Mouse (Mus musculus) megakaryocyte, adult 5-6 weeks (primary cell): Measurements from ENCODE around the gene Tbc1d8b. TPM values are rescaled to one million over a fixed set of nuclear protein-coding genes. Genes with fewer than 3 reads are reported as not detected.
"Not testable (repeated sequence)": the region's sequence is repeated elsewhere in the genome, so short reads cannot be mapped to it uniquely, and the experiment has no call there.

Experiments
- ATAC-seq: 2 replicates; pipeline ENCODE4 v1.8.0; 2016; ENCODE audit warnings: mild to moderate bottlenecking, inconsistent platforms; ENCODE audit not compliant: poor library complexity, severe bottlenecking
- total RNA-seq, 2 experiments: library from RNA; stranded (forward) in 1 of 2; stranded (reverse) in 1 of 2; fragments of 153-499, 151-499 nt in 1 of 2; fragments of 221-1000, 200-1000 nt in 1 of 2; gene quantifications; 2 replicates each; pipeline versions ENCODE4 v1.2.3 to v1.2.4; 2015 to 2017

Gene Tbc1d8b
- total RNA-seq (2015), result 5.2 and 5.9 TPM in 2 replicates
- total RNA-seq (2017), result 4.8 and 5.0 TPM in 2 replicates

DNA sequence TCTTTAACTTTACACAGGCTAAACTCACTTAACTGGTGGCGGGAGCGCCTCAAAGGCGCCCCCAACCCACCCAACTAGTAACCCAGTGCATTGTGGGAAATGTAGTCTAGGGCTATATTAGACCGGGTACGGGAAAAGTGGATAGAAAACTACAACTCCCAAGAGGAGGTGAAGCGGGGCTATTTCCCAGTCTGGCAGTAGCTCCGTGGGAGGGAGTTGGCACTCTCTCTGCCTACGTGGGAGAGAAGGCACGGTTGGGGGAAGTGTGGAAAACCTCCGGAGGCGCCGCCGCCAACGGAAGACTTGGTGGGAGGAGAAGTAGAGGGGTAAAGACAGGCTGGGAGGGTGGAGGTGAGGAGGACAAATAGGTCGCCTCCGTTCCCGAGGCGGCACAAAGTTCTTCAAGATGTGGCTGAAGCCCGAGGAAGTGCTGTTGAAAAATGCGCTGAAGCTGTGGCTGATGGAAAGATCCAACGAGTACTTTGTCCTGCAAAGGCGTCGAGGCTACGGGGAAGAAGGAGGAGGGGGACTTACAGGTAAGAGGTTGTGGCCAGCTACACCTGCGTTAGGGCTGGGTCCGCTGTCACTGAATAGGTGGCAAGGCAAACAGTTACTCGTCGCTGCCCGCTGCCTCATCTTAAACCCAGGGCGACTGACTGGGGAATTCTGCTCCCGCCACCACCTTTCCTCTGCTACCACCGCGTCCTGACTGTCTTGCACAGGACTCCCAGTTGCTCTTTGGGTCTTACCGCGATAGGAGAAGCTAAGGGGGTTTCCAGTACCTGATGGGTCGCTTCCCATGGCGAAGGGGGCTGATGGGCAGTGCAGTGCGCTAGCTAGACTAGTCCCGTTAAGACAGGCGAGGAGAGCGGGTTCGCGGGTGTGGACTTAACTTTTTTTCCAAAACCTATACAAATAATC is at the start of gene Tbc1d8b:
TSS of gene Tbc1d8b (plus strand) at position 222 of the 921 bp plus-strand sequence.
- peak; percentile 97 for ATAC-seq

DNA sequence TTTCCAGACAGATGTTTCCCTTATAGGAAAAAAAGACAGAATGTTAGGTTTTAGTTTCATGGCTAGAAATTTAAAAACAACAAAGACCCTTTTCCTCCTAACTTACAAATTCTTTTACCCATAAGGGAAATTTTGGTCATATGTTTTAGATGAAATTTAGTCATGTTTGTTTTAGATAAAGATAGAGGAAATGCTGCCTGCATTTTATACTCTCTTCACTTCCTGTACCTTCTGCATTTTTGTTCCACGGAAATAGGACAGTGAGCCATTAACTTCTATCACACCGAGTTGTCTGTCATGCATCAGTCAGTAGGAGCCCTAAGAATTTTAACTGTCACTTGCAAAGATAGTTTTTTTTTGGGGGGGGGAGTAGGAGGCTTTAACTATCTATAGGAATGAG is 45.1 kb upstream of the Tbc1d8b start:
- no peak for ATAC-seq

DNA sequence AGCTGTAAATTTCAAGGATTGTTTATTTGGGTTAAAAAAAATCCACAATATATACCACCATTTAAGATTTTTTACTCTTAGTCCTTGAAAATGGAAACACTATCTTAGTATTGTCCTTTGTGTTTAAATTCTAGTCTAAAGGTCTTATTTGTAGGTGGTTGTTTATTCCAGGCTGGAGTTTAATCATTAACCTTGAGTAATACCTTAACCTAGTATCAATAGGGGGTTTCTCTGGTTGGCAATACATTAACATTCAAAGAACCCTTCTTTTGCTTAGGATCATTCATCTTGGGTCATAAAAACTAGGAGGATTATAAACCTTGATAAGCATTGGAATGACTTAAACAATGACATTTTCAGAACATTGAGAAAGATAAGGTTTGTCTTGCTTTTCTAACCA is 44.4 kb upstream of the Tbc1d8b start:
- no peak for ATAC-seq

DNA sequence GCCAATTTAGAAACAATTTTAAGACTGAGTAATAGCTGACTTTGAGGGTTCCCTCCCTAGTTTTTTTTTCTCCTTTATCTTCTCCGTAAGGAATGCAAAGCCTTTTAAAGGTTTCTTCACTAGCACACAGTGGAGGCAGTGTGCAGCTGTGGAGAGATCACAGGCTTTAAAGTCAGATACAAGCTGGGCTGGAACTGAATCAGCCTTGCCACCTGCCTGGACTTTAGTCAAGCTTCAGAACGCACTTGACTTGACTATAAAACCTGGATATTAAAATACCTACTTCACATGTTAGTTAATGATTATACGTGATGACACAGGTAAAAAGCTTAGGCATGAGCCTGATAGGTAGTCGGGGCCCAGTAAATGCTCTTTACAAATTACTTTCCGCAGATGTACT is 32.6 kb upstream of the Tbc1d8b start:
- no peak for ATAC-seq

DNA sequence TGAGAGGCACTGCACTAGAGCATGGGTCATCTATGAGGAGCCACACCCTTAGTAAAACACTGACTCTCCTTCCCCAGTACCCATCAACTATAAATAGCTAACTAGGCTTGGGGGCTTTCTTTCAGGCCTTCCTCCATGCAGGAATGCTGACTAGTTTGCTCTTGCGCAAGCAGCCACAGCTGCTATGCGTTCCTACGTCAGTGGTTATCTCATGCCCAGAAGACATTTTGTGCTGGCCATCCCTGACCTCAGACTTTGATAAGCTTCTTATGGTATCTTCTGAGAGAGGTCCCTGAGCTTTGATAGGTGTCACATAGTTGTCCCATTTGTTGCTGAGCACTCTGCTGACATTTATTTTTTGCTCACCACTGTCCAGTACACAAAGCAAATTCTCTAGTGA is 31.5 kb upstream of the Tbc1d8b start:
- ATAC-seq, result no peak

DNA sequence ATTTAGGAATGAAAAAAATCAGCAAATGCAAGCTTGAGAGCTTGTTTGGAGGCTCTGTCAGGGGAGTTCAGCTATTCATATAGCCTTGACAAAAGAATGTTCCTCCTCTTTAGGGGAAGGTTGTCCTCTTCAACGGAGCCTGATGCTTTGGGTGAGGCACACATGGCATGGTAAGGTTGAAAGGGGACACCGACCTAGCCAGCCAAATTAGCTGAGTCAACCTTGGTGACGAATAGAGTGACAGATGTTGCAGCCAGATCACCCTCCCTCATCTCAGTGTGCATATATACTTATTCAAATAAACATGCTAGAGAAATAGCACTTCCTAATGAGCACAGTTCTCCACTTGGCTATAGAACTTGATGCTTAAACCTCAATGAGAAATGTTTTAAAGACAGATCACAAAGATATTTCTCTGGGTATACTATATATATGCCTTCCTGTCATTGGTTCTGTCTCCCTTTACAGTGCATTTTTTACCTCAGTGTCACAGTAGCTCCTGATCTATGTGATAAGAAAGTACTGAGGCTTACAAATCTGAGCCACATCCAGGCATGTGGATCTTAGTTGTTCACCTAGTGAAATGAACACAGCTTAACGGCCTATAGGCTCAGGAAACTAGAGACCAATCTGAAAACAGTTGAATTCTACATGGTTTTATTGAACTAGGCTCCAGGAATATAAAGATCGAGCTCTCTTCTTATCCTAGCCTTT is 30.3 kb upstream of the Tbc1d8b start:
- ATAC-seq, result no peak

DNA sequence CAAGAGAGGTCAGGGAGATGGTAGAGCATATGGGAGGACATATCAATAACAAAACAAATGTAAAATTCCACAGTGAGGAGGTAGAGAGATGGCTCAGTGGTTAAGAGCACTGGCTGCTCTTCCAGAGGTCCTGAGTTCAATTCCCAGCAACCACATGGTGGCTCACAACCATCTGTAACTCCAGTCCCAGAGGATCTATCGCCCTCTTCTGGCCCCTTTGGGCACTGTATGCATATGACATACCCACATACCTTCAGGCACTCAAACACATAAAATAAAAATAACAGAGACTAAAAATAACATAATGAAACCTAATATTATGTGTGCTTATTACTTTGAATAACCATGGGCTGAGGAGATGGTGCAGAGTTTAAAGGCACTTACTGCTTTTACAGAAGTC is 22.7 kb upstream of the Tbc1d8b start:
- no peak for ATAC-seq

DNA sequence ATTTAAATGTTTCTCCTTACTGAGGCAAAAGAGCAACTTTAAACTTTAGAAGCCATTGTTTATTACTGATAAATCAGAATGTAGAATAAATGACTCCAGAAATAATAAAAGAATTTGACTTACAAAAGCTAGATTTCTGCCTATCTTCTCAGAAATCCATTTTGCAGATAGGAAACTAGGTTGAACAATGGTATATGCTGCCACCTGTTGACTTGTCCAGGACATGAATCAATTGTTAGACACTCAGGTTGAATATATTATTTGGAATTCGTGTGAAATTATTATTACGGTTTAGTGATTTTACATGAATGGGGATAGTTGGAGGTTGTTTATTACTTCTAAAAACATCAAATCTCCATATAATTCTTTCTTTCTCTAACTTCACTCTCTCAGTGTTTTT is 19.0 kb upstream of the Tbc1d8b start:
- peak; percentile 52; the same call in 1 of the 2 replicates for ATAC-seq

DNA sequence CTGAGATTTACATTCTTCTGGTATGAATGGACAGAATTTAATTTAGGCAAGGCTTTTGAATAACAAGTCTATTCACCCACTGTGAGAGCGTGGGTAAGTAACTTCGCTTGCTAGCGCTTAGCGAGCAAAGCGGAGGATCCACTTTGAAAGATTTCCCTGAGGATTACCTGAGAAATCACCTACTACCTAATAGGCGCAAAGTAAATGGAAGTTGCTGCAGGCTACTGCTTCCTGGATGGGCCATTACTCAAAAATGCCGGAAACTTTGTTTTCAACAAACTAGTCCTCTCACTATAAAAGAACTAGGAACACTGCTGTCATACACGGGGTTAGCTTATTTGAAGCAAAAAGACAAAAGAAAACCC is 404 bp upstream of the Tbc1d8b start:
- peak; percentile 33 for ATAC-seq

DNA sequence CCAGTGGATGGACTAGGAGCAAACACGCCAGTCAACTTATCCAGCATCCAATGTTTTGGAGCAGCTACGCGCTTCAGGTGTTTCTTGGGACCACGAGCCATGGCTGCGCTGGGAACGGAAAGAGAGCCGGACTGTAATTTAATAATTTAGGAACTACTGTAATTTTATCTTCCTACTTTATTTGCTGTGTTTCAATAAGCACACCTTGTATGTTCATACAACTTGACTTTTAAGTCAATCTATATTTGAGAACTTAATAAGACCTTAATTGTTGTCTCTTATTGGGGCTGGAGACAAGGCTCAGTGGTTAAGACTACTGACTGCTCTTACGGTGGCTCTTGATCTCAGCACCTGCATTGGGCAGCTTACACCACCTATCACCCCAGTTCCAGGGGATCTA is 29.6 kb downstream of the Tbc1d8b start, which contains the start of gene Gm15013:
TSS of gene Gm15013 (minus strand) at position 101 of the 400 bp plus-strand sequence.
- ATAC-seq, result no peak

DNA sequence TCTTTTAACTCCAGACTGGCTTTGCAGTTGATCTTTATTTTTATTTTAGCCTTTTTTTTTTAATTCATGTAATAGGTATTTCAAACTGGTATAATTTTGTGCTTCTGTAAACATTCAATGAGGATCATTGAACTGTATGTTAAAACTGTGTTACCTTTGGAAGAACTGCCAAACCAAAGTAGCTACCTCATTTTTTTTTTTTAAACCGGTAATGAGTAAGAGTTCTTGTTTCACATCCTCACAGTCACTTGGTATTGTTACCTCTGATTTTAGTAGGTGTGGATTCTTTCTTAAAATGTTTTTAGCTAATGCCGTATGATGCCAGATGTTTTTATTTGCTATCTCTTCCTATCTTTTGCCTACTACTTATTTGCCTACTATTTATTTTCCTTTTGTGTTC is 37.6 kb downstream of the Tbc1d8b start:
- ATAC-seq, result no peak

DNA sequence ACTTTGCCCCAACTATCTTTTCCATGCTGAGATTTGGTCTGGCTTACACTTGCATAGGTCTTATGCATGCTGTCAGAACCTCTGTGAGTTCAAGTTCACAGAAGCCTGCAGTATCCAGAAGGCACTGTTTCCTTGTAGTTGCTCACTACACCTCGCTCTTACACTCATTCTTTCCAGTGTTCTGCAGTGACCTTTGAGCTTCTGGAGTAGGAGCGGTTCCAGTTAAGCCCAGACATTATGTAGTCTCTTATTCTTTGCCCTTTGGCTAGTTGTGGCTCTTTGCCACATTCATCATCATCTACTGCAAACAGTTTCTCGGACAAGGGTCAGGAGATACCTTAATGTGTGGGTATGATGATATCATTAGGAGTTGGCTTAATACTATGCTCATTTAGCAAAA is 45.7 kb downstream of the Tbc1d8b start:
- no peak for ATAC-seq

DNA sequence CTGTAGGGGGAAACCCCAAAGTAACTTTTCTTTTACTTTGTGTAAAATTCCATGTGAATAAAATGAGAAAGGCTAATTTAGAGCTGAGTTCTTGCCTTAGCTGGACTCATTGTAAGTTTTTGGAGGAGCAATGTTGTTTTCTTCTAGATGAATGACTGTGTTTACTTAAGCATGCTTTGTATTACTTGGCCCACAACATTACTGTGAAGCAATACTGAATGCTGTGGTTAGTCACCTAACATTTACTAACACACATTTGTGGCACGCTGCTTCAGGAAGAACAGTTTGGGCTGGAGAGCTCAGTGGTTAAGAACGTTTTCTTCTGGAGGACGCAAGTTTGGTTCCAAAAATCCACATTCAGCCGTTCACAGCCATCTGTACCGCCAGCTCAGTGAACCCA is 52.3 kb downstream of the Tbc1d8b start:
- ATAC-seq, result no peak

DNA sequence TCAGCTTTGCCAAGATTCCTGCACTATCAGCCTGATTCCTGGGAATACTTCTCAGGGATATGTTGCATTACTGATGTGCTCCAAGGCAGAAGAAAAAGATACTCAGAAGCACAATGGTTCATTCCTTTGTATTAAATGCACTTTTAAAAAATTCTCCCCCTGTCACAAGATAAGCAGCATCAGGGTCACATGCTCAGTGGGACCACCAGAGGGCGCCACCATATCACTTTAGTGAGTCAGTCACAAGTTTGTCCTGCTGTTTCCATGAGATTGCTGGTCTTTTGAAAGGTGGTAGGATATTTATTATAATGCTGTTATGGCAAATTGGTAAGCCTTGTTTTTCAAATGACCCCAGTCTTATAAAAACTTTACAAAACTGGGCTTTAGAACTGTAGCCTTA is 67.1 kb downstream of the Tbc1d8b start:
- peak; percentile 51; the same call in 1 of the 2 replicates for ATAC-seq

DNA sequence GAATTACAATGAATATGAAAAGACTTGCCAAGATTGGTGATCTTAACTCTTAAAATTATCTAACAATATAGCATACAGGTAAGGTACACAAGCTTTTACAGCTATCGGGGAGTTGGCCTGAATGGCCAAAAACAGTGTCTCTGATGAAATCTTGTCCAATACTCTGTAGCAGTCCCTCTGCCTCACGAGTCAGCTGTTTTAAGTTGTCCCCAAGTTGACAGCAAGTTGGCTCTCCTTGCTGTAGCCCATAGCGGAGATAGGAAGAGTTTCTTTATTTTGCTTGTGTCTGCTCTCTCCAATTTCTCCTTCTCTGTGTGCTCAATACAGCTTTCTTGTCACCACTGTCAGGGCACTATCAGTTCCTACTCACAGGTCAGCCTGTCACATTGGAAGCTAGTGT is 73.8 kb downstream of the Tbc1d8b start:
- not testable (repeated sequence) for ATAC-seq

DNA sequence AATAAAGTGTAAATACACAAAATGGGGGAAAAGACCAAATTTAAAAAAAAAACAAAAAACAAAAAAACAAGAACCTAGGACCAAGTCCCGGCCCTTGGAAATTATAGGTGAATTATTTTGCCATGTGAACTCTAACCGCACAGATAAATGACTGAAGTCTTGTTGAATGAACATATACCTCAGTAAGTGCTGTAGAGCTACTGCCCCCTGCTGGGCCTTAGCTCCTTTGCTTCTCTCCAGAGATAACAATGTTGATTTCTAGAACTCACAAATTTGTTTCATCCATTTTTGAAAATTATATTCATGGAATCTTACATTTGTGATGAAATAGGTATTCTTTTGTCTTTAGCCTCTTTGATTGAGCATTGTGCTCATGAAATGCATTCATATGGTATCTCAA is 77.8 kb downstream of the Tbc1d8b start:
- ATAC-seq, result no peak

DNA sequence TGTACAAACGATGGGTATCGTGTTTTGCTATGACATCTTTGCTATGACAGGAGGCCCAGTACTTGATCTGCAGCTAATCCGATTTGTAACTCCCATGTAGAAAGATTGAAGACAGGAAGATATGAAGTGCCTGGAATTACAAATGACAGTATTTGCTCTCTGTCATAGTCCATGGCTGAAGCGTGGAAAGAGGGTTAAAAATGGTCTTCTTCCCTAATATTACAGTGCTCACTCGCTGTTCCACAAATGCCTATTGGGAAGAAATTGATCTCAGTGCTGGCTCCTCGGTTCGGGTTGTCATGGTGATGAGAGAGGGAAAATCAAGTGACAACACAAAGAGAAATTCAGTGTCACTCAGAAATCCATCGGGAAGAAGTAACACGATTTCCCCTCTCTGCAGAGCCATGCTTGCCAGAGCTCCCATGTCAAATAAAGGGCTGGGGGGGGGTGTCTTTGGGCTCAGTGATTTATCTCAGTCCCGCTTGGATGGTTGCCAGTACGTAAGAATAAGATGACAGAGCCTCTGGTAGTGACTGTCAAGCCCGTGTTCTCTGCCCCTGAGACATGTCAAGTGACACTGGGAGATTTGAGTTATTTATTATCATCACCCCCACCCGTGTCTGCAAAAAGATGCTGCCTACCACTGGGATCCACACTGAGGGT is 85.3 kb downstream of the Tbc1d8b start:
- ATAC-seq, result no peak

DNA sequence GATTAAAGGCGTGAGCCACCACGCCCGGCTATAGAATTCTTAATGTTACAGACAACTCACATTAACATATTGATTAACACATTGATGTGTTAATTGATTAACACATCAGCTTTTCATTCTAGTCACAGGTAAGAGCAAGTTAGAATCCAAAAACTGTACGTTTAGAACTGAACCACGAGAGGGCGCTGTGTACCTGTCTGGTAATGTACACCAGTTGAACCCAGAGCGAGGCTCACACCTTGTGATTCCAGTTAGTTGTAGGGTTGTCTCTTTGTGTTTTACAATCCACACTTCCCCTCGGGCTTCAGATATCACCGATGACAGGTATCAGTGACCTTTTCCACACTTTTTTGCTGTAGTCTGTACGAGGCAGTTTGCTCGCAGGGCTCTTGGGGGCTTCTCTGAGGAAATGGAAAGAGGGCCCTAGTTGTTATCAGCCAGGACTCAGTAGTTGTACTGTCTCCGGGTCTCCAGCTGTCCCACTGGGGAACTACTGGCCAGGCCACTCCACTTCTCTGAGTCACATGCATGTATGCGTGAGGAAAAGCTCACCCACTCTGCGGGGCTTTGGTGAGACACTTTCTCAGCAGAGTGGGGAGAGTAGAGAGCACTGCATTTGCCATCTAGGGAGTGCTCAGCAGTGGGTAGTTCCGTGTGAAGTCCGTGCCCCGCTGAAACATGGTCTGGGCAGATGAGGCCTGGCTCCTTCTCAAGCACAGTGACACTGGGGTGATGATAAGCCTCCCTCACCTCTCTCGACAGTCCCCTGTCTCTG is 89.7 kb downstream of the Tbc1d8b start:
- peak; percentile 54; the same call in 1 of the 2 replicates for ATAC-seq

DNA sequence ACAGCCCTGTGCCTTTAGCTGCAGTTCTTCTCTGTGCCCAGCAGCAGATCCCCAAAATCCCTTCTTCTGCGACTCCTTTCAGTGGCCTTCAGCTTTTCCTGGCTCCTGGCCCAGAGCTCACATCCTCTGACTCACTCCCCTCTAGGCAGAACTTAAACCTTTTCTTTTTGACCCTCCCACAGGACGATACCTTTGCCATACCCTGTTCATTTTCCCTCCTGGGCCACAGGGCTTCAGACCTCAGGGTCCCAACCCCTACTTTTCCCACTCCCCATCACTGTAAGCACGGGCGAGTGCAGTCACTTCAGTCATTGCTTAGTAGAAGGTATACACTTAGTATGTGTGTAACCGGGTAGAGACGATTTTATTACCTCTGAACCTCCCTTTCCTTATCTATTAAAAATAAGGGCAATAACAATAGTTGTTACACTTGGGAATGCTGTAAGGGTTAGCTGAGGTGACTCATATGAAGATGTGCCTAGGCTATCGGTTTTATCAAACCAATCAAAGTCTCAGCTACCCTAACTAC is 90.4 kb downstream of the Tbc1d8b start:
- ATAC-seq, result no peak

DNA sequence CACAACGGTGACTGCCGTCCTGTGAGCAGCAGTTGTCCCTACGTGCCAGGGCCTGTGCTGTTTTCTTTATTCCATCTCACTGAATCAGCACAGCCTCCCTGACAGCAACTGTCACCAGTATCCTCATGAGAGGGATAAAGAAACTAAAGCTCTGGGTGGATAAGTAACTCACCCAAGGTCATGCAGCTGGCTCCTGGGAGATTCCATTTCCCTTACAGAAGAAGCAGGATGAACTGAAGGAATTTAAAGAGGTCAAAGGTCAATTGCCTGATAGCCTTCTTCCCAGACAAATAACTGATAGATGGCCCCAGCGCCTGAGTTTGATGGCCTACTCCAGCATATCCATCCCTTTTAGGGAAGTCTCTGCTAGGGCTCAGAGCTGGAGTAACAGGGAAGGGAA is 92.6 kb downstream of the Tbc1d8b start:
- no peak for ATAC-seq
